Mouse (Mus musculus): ENCODE results near the gene Tgfb1i1. TPM values are rescaled to one million over a fixed set of nuclear protein-coding genes. Genes with fewer than 3 reads are reported as not detected.

Tgfb1i1 gene
- polyA plus RNA-seq (2012; rRNA removed; ENCODE audit: low replicate concordance): 56.0 and 218 TPM in 2 replicates

GRCm38 (mm10) chr7:128246496-128247391 is at the start of gene Tgfb1i1:
TSS of gene Tgfb1i1 (plus strand) at chr7:128246812.

GRCm38 (mm10) chr7:128206152-128206551 is 40.5 kb upstream of the Tgfb1i1 start, which contains the start of gene Cox6a2:
TSS of gene Cox6a2 (minus strand) at chr7:128206387.

GRCm38 (mm10) chr7:128236856-128237592 is 9.6 kb upstream of the Tgfb1i1 start, which contains the start of gene Armc5:
TSS of gene Armc5 (plus strand) at chr7:128237342.

GRCm38 (mm10) chr7:128237927-128238778 is 8.5 kb upstream of the Tgfb1i1 start, which contains the start of gene 9130023H24Rik:
TSS of gene 9130023H24Rik (minus strand) at chr7:128238031.

GRCm38 (mm10) chr7:128265411-128265810 is 18.8 kb downstream of the Tgfb1i1 start, which contains the start of gene Slc5a2:
TSS of gene Slc5a2 (plus strand) at chr7:128265657.

GRCm38 (mm10) chr7:128297617-128298480 is 51.2 kb downstream of the Tgfb1i1 start, which contains the start of gene BC017158:
TSS of gene BC017158 (minus strand) at chr7:128298170.

Other genes starting within 250 kb of the Tgfb1i1 start
- 0.24 and 0.90 TPM in 2 replicates for gene Trim72, start 242.9 kb upstream of the Tgfb1i1 start, polyA plus RNA-seq (2012; rRNA removed; ENCODE audit: low replicate concordance)
- 22.6 and 22.9 TPM in 2 replicates for gene Itgam, start 184.2 kb upstream of the Tgfb1i1 start, polyA plus RNA-seq (2012; rRNA removed; ENCODE audit: low replicate concordance)
- gene Gm49368, start 184.1 kb upstream of the Tgfb1i1 start, polyA plus RNA-seq (2012; rRNA removed; ENCODE audit: low replicate concordance): 0.04 and 0.09 TPM in 2 replicates
- 4.9 and 10.0 TPM in 2 replicates for gene Itgax, start 117.3 kb upstream of the Tgfb1i1 start, polyA plus RNA-seq (2012; rRNA removed; ENCODE audit: low replicate concordance)
- 0.46 and 0.57 TPM in 2 replicates for gene Itgad, start 92.4 kb upstream of the Tgfb1i1 start, polyA plus RNA-seq (2012; rRNA removed; ENCODE audit: low replicate concordance)
- 0.67 and 1.5 TPM in 2 replicates for gene Cox6a2, start 40.4 kb upstream of the Tgfb1i1 start, polyA plus RNA-seq (2012; rRNA removed; ENCODE audit: low replicate concordance)
- gene Armc5, start 9.5 kb upstream of the Tgfb1i1 start, polyA plus RNA-seq (2012; rRNA removed; ENCODE audit: low replicate concordance): 22.2 and 38.8 TPM in 2 replicates
- 3.4 and 4.6 TPM in 2 replicates for gene 9130023H24Rik, start 8.8 kb upstream of the Tgfb1i1 start, polyA plus RNA-seq (2012; rRNA removed; ENCODE audit: low replicate concordance)
- 0.06 and 0.08 TPM in 2 replicates for gene Slc5a2, start 18.8 kb downstream of the Tgfb1i1 start, polyA plus RNA-seq (2012; rRNA removed; ENCODE audit: low replicate concordance)
- 40.7 and 94.6 TPM in 2 replicates for gene BC017158, start 51.4 kb downstream of the Tgfb1i1 start, polyA plus RNA-seq (2012; rRNA removed; ENCODE audit: low replicate concordance)
- 10.6 and 13.6 TPM in 2 replicates for gene Rgs10, start 171.9 kb downstream of the Tgfb1i1 start, polyA plus RNA-seq (2012; rRNA removed; ENCODE audit: low replicate concordance)
- gene Tial1, start 214.9 kb downstream of the Tgfb1i1 start, polyA plus RNA-seq (2012; rRNA removed; ENCODE audit: low replicate concordance): 32.7 and 41.5 TPM in 2 replicates

Measured in subcutaneous adipose tissue, adult 2 months (tissue).